Mouse (Mus musculus) right cerebral cortex, postnatal 36 days (tissue): ENCODE data around the gene Igf1r.

ENCODE experiments used
- DNase-seq, 2 experiments: peaks; one replicate each; pipeline ENCODE4 v3.0.0; 2022; ENCODE audit warnings: low spot score in 2 of 2, mixed read lengths in 1 of 2

Gene Igf1r

DNA sequence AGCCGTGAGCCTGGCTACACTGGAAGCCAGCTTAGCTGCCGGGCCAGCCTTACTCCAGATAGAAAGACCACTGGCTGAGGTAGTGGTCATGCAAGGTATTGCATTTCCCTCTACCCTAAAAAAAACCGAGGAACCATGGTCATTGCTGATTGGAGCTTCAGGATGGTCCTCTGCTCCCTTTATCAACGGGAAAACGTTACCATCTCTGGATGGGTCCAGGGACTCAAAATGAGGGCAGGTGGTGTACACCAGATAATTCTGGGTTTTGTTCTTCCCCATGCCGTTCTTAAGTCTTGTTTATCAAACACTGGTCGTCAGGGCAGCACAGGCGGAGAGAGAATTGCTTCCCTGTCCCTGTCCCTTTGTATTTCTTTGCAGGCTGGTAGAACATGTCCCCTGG, 57.0 kb downstream of the Igf1r start:
- DNase-seq = no peak

DNA sequence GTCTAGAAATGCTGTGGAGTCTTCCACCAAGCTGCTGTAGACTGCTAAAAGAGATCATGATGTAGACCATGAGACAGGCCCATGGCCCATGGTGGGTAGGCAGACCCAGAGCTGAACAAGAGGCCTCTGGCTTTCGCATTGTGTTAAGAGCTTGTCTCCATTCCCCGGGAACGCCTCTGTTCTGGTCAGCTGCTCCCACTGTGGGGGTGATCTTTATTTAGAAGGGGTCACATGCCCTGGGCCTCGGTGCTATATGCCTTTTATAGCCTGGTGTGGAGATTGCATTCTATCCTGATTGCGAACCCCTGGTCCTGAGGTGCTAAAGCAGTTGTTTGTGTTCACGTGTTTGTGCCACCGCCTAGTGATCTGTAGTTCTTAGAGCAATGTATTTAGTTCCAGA, 57.5 kb downstream of the Igf1r start:
- no peak for DNase-seq

DNA sequence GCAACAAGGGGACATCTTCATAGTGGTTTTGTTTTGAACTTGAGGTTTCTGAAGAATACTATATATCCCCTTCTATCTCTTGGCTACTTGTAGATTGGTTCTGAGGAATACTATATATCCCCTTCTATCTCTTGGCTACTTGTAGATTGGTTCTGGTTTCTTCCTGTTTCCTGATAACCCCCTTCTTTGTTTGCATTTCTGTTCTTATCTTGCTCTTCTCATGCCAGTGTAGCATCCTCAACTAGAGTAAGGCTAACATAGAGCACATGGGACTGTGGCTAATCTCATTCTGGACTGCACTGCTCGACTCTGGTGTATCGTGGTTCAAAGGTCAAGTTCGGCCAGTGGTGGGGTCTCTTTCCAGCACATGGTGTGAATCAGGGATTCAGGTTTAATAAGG, 58.2 kb downstream of the Igf1r start:
- DNase-seq = no peak

DNA sequence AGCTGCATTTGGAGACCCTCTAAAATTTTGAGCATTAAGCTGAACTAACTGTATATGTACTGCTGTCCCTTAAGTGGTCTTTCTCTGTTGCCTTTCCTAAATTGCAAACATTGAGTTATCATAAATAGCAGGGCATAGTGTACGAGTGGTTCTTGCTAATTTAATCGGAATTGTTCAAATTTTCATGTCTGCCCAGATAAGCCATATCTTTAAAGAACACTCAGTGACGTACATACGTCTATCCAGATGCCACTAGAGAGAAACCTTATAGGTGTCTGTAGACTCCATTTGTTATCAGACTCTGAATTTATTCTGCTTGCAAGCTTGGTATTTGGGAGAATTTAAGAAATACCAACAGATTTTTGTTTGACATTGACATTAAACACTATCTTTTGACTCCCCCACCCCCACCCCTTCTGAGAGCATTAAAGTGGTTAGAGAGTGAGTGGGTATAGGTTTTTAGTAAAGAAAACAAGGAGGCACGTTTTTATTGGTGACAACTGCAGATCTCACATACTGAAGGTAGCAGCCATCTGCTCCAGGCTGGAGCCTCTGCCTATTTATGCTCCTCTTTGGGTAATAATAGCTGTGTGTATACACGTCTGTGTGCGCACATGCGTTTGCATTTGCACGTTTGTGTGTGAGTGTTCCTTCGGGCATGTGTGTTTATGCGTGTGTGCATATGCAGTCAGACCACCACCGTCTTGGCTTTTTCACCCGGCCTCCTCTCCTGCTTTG, 58.9 kb downstream of the Igf1r start:
- DNase-seq = no peak

DNA sequence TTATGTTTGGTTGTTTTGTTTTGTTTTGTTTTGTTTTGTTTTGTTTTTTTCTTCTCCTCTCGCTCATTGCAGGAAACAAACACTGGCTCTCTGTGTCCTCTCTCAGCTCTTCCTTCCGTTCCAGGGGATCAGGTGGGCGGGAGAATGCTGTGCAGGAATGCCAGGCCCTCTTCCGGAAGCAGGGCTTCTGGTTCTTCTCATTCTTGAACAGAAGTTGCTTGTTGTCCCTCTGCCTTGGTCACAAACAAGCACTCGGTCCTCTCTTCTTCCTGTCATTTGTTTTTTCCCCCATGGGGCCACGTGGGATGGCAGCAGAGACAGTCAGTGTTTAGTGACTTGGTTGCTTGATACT, 59.5 kb downstream of the Igf1r start:
- DNase-seq = no peak

DNA sequence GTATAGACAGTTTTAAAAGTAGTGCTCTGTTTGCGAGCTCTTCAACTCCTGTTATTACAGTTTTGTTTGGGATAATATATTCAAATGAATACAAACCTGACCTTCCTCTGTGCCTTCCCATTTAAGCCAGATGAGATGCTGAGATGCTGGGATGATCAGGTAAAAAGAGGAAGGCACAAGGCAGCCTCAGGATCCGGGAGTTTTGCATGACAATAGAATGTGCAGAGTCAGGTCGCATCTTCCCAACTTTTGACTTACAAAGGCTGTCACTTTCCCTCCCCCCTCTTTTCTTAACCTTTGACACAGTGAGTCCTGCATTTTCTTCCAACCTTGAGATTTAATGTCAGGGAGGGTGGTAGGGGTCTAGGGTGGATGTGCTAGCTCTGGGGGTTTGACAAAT, 61.9 kb downstream of the Igf1r start:
- DNase-seq = no peak

DNA sequence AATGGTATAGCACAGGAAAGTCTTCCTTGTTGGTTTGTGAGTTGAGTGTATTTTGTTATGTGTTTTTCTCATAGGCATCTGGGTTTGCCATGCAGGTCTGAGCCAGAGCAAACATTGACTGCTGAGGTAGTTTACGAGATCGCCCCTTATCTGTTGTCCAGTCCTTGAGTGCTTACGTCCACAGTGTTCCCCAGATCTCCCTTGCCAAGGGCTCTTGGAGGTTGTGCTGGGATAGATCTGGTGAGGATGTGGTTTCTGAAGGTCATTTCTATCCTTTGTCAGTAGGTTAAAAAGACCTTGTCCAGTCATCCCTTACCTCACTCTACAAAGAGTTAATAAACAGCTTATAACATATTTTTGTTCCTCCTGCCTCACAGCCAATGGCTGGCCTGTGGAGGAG, 62.8 kb downstream of the Igf1r start:
- DNase-seq = no peak

DNA sequence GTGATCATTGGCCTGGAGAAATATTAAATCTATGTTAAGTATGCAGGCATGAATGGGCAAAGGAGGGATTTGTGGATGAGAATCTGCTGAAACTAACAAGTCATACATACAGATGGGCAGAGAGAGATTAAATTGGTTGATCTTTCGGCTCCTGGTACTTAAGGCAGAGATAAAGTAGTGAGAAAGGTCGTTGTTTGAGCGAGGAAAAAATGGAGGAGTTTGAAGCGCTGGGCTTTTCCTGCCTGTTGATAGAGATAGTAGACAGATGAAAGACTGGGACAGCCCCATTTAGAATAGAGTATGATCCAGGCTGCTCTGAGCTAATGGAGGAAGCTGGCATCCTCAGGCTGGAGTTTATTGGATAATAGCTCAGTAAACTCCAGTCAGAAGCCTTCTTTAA, 65.4 kb downstream of the Igf1r start:
- no peak for DNase-seq

DNA sequence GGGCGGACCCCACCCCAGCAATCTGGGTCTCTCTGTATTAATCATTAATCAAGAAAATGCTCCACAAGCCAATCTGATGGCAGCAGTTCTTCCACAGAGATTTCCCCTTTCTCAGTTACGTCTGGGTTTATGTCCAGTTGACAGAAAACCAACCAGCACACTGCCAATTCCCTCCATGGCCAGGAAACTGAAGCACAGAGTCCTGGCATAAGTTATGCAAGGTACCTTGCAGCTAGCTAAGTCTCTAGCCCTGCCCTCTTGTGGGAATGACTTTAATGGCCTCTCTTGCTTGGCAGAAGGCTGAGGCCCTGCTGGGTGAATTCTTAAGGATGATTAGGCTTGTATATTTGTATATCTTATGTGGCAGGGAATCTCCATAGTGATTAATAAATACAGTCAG, 67.9 kb downstream of the Igf1r start:
- DNase-seq = no peak

DNA sequence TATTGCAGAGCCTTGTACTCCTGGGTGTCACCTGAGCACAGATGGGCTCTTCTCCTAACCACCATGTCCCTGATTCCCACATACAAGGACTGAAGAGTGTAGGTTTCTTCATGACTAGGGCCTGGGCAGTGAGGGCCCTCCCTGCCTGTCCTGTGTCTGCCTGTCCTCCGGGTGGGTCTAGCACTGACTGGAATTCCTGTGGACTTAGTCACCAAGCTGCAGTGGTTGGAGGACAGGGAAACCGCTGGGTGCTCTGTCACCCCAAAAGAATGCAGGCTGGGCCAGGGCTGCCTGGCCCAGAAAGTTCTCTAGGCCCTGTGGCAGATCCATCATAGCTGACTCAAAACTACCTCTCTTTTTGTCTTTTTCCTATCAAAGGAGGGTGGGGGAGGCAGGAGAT, 69.1 kb downstream of the Igf1r start:
- DNase-seq = no peak

DNA sequence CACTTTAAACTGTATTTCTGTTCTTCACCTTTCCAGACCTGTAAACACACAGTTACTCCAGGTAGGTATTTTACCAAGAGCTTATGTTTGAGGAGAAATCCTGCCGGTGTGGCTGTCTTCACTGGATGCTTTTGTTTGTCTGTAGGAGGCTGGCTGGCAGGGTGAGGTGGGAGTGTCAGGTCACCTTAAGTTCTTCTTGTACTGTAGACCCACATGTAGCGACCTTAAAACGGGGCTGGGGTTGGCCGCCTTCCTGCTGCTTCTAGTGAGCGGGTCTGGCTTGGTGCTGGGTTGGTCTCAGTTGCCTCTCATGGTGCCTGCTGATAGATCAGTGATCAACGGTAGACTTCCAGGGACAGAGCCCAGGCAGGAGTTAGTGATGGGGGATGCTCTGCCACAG, 69.6 kb downstream of the Igf1r start:
- DNase-seq = no peak

DNA sequence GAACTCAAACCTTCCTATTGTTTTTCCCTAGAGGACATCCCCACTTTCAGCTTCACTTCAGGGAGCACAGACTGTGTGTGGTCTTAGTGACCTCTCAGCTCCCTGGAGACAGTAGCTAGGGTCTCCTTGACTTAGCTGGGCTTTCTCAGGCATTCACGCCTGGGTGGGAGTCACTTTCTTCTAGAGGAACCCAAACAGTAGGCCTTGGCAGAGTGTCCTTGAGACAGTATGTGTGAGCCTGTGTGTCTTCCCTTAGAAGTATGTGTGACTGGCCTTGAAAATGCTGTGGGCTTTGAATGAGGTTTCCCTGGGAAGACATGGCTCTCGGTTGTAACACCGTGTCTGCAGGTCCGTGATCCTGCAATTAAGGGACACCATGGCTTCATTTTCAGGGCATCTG, 71.3 kb downstream of the Igf1r start:
- DNase-seq = no peak

DNA sequence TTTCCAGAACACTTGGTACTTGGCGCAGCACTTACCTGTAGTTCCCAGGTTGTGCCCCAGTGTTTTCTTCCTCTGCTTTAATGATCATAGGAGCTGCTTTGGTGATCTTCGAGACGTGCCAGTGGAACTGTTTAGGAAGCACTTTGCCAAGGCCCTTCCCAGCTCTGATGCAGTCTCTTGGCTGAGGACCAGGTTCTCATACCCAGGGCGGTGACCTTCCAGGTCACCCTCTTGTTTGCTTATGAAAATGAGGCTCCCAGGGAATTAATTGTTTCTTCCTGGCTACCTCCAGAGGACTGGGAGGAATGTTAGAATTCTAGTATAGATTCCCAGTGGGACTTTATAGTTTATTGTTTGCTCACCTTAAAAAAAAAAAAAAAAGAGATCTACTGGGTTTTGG, 72.0 kb downstream of the Igf1r start:
- no peak for DNase-seq

DNA sequence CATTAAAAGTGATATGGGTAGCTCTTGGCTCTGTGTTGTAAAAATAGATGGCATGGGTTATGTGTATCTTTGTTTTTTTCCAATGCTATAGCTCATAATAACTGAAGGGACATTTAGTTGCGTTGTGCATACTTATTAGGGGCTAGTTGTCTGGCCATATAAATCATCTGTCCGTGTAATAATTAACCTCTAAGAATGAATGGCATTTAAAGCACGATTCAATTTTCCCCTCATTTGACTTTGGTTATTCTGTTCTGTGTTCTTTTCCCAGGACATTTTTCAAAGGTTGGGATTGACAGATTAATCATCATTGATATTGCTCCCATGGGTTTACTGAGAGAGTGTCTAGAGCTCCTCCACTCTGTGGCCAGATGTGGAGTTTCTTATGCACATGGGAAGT, 72.8 kb downstream of the Igf1r start:
- DNase-seq = no peak

DNA sequence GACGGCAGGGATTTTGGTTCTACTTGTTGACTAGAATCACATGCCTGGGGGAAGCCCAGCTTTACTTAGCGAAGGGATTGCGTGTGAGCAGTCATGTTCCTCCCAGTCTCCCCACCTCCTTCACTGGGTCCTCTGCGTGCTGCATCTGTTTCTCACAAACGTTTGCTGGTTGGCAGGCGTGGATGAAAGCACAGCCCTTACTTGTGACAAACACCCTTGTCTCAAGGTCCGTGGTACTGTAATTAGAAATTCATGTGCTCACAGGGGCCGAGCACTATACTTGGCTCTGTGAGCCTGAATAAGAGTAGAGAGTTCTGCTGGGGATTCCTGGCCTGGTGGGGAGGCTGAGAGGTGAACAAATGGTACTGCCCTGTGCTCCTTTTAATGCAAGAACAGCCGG, 73.4 kb downstream of the Igf1r start:
- DNase-seq = no peak

DNA sequence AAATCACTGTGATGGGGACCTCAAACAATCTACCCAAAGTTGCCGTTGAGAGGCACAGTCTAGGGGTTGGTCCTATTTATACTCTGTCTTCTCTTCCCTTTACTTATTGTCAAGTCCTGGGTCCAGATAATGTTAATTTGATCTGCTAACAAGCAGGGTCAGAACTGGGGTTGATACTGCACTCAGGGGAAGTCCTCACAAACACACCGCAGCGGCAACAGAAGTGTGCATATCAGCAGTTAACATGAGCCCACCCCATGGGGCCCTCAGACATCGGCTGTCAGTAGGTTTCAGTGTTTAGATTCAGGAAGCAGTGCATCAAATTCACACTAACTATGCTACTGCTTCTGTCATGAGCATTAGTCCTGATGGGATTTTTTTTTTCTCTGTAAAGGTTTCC, 75.5 kb downstream of the Igf1r start:
- DNase-seq = no peak

DNA sequence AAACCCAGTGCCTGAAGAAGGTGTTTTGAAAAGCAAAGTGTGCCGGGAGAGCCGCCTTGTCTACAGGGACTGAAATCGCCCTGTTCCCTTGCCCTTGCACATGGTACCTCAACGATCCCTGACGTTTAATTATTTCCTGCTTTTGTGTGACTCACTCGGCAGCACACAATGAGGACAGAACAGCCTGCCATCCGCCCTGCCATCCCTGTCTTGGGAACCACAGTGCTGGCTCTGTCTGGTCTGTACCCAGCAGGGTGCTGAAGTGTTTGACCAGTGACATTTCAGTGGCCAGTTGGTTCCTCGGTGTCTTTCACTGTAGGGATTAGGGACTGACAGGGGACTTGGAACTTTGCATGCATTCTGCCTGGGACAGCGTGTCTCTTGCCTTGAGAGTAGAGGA, 78.2 kb downstream of the Igf1r start:
- no peak for DNase-seq

DNA sequence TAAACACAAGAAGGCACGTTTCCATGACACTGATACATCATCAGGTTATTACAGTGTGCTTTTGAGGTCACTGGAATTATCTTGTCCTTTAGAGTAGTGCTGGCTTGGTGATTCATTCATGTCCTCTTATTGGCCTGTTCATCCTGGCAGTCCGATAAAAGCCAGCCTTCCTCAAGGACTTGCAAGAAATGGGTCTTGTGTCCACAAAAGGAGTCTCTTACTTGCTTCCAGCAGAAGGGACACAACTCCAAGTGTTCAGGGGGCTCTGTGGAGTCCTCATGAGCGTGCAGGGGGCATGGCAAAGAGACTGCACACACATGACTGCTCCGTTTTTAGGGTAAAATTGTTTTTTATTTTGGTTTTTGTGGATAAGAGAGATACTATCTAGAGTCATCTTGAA, 83.9 kb downstream of the Igf1r start:
- DNase-seq = no peak

DNA sequence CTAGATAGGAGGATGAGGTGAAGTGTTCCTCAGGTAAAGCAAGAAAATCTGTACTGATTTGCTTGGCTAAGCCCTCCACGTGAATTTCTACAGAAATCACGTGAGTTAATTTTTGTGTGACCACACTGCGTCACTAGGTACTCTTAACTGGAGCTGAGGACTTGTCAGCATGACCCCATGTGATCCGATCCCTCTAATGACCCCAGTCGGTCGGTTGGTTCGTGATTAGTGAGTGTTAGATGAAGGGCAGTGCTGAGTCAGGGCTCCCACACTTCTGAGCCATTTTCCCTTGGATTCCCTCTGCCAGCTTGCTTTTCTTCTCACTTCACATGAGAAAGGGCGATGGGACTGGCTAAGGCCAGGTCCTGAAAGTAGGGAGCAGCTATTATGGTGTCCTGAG, 86.2 kb downstream of the Igf1r start:
- DNase-seq = no peak

DNA sequence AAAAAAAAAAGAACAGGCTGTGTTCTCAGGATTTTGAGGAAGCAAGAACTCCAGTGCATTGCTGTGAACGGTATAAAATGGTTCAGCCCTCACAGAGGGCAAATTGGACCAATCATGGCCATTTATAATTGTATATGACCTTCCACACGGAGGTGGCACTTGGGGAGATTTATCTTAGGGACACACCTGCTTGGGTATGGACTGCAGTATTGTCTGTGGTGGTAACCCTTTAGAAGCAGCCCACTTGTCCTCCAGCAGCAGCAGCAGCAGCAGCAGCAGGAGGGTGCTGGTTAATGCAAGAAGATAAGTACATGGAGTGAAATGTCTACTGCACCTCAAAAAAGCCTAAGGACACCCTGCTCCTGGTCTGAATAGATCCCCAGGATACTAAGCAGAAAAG, 86.9 kb downstream of the Igf1r start:
- DNase-seq = no peak

DNA sequence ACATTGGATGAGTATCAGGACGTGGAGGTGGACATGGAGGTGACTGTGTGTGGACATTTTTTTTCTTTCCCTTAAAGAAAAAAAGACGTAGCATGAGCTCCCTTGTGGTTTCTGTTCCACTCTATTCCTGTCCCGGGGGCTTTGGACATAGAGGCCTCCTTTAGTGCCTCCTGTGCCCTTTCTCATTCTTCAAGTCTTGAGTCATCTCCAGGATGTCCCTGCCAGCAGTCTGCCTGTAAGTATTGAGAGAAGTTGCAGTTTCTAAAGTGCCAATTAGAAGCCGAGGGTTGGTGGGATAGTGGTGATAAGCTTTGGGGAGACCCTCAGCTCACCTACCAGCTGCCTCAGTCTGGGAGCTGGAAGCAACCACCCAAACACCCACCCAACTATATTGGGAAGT, 92.0 kb downstream of the Igf1r start:
- no peak for DNase-seq

DNA sequence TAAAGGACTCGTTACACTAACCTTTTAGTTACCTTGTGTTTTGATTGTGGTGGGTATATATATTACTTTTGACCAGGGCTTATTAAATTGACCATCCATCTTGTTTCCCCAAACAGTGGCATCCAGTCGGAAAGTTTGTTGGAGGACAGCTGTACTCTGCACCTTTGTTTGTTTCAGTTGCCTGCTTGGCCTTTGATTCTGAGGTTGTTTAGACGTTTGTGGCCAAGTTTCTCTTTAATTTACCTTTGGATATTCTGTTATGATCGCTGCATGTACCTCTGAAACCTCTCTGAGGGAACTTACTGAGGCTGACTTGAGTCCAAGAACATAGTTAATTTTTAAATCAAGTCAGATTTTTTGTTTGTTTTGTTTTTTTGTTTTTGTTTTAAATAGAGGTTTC, 94.5 kb downstream of the Igf1r start:
- DNase-seq = no peak

DNA sequence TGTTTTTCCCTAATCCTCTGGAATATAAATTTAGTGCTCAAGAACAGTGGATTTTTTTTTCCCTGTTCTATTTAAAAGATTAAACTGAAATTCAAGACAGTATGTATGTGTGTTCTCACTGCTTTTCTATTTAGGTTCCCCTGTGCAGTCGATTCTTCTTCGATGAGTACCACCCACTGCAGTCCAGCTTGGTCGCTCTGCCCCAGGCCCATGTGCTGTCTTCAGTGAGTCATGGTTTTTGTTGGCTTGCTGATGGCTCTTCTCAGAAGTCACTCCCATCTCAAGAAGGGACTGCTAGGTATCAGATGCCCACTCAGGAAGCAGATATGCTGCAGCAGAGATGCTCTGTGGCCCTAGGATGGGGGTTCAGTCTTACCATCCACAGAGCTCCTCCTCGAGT, 95.9 kb downstream of the Igf1r start:
- DNase-seq = peak; percentile 26 to 58

DNA sequence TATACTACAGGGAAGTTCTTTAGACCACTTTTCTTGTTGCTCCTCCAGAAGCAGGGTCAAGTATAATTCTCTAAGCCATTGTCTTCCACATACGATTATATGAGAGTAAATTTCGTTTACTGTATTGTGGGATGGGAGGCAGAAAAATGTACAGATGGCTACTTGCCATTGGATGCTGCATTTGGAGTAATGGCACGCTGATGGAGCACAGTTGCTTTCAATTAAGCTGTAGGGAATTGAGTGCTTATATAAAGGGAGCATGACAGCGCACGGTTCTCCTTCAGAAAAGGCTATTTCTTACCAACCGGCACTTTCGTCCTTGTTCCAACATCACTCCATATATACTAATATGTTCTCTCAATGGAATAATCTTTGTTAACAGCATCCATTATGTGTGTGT, 96.4 kb downstream of the Igf1r start:
- no peak for DNase-seq
